Mouse (Mus musculus) CD4-positive, CD25-positive, alpha-beta regulatory T cell, adult 2 months (primary cell): ENCODE data around the gene Med8.

Experiments
- DNase-seq: peaks from one replicate; pipeline ENCODE4 v3.0.0-alpha.2; 2012; ENCODE audit warnings: low read depth, low spot score

The Med8 gene

GRCm38 (mm10) chr4:118409142-118409900 lies at the start of gene Med8, which contains the start of gene Szt2:
TSS of gene Med8 (plus strand) at chr4:118409337.
TSS of gene Szt2 (minus strand) at chr4:118409273.
- DNase-seq = peak; percentile 94

DNA sequence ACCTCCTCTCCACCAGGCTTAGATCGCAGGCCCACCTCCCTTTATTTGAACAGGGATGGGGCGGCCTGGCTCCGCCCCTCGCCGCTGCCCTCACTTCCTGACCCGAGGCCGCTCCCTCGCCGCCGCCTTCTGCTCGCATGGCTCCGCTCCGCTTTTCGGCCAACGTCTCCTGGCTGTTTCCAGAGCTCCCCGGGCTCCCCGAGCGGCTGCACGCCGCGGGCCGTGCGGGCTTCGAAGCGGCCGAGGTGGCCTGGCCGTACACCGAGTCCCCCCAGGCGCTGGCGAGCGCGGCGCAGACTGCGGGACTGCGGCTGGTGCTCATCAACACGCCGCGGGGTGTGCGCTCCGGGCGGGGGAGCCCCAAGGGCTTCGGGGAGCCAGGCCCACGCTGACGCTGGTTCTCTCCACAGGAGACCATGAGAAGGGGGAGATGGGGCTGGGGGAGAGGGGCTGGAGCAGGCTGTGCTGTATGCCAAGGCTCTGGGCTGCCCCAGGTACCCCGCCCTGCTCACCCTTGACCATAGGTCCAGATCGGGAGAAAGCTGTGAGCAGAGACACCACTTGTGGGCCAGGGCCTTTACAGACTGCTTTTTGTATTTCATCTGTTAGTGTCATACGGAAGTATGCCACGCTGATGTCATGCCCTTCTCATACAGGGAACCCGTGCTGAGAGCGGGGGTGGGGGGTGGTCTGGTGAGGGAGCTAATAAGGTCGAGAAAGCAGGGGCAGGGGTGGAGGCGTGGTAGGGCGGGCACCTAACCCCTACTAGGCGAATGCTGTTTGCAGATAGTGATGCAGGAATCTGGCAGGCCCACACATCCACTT lies 49.0 kb upstream of the Med8 start:
- DNase-seq = peak; percentile 79

DNA sequence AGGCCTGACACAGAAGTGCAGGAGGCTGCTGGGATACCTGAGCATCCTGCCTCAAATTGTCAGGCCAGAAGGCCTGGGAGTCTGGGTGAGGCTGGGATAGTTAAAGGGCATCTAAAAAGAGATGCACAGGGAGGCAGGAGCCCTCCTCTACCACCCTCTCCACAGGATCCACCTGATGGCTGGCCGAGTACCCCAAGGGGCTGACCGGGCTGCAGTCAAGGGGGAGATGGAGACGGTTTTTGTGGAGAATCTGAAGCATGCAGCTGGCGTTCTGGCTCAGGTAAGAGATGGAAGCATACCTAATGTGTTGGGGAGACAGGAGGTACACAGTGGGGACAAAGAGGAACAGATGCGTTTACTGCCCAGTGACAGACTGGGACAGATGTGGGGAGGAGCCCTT lies 47.7 kb upstream of the Med8 start:
- DNase-seq = no peak

GRCm38 (mm10) chr4:118362879-118363278 lies 46.3 kb upstream of the Med8 start:
- no peak for DNase-seq

DNA sequence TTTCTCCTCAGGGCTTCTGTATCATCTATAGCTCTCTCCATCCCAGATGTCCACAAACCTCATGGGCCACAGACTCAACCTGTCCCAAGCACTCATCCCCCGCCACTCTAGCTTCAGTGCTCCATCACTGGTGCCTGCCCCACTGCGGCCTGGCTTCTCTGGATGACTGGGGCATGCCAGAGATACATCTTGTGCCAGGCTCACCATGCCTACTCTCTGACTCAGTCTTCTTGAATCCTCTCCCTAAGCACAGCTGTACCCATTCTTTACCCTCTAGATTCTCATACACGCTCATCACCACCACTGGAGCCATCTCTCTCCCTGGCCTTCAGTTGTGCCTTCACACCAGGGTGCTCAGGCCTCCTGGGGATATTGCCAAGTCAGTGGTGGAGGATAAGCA lies 45.2 kb upstream of the Med8 start:
- DNase-seq = no peak

- DNase-seq = no peak
Measured at GRCm38 (mm10) chr4:118364641-118365040, 44.5 kb upstream of the Med8 start.

DNA sequence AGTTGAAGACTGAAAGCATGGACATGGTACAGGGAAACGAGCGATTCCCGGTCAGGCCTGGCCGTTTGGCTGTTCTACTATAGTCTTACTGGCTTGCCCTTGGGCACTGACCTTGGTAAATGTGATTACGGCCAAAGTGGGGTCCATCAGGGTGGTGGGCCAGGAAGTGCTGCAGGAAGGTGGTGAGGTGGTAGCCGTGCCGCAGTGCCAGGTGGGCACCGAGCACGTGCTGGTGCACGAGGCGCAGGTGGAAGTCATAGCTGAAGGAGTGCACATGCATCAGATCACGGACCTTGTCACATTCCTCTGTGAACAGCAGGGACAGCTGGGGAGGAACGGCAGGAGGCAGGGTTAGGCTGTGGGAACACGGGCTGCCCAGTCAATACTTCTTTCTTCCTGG lies 43.1 kb upstream of the Med8 start:
- DNase-seq = no peak

DNA sequence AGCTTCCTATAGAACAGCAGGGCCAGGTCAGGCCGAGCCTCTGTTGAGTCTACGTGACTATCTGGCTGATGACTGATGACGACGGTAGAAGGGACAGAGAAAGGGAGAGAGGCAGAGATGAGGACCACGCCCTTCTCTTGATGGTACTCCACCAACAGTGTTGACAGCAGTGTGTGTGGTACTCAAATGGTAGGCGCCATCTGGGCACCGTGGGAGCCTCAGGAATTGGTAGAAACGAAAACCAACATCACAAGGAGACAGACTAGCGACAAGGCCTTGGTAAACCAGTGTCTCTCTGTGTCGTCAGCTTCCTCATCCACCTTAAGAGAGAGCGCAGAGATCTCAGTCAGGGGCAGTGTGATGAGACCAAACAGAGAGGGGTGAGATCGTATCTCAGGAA lies 41.6 kb upstream of the Med8 start:
- DNase-seq = no peak

DNA sequence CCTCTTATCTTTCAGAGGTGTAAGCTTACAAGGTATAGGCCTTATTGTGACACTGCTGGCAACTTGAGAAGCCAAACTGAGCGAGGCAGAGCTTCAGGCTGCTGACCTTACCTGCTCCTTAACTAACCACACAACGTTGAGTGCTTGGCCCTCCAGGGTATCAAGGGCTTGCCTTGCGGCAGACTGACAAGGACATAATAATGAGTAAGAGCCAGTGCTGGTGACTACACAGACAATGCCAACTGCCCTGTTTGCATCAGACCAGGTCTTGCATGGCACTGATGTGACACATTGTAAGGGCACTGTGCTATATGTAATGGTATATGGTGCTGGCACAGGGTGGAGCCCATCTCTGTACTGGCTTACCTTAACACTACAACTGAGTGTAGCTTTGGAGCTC lies 40.5 kb upstream of the Med8 start:
- DNase-seq = no peak

- no peak for DNase-seq
Measured at GRCm38 (mm10) chr4:118371822-118372221, 37.3 kb upstream of the Med8 start.

DNA sequence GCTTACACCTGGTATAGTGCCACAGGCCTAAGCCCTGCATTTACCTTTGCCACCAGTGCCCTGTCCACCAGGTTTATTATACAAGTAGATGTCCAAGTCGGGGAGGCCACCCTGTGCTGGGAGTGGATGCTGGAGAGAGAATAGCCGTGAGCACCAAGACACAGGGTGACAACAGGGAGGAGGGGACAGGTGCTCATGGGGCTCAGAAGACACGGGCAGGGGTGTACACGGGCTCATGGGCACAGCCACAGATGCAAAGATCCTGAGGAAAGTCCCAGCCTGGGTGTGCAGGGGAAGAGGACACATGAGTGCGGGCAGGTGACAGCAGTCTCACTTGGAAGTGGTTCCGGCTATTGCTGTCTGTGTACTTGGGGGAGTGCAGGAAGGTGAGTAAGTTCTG lies 33.1 kb upstream of the Med8 start:
- DNase-seq = no peak

DNA sequence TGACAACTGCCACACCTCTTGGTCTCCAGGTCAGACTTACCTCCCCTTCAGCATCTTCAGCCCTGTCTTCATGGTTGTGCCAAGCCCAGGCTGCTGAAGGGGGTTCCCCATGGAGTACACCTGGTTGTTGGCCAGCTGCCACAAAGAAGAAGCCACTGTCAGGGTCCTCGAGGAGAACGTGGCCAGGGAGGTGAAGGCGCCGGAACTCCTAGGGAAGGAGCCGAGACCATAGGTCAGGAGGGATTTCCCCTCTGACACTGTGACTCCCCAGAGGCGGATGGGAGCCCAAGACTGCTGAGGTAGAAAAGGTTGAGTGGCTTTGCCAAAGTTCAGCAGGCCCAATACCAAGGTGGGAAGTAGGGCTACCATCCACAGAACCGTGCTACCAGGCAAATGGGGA lies 25.9 kb upstream of the Med8 start:
- DNase-seq = no peak

DNA sequence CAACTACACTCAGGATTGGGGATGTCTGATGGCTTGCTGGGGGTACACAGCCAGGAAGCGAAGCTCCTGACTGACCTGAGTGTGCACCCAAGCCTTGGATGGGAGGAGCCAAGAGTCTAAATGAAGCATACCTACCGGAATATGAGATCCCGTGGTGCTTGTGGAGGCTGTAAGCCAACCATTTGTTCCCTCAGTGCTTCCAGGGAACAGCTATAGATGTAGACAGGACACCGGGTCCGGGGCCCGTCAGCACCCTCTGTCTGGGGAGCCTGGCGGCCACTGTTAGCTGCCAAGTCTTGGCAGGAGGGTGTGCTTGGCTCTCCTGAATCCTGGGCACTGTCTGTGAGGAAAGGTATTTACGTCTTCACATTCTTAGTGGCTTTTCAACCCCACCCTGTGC lies 21.8 kb upstream of the Med8 start:
- no peak for DNase-seq

GRCm38 (mm10) chr4:118390146-118390545 lies 19.0 kb upstream of the Med8 start:
- DNase-seq = no peak

- DNase-seq = no peak
Measured at GRCm38 (mm10) chr4:118394505-118394904, 14.6 kb upstream of the Med8 start.

DNA sequence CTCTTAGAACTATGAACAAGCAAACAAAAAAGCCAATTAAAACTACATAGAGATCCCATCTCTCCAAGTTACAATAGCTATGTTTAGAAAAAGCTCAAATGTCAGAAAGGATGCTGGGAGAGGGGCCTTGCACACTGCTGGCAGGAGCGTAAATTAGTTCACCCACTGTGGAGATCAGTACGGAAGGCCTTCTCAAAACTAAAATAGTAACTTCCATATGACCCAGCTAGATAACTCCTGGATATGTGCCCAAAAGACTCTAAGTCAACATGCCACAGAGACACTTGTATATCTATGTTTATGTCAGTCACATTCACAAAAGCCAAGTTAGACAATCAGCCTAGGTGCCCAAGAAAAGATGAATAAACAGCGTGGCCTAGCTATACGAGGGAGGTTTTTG lies 13.8 kb upstream of the Med8 start:
- DNase-seq = no peak

DNA sequence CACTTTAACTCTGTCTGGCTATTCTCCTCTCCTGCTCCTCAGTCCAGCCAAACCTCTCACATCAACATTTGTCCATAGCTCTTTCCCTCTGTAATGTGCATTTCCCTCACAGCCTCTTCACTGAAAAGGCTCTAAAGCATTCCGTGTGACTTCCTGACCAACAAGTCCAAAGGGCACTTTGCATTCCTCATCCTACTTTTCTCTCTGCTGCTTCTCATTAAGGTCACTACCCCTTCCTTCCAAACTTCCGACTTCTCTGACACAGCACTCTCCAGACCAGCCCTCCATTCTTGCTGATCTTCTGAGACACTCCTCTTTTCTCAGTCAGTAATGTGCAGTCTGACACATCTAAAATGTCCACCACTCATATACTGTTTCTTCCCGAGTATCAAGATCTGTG lies 12.7 kb upstream of the Med8 start:
- DNase-seq = no peak

GRCm38 (mm10) chr4:118398400-118398799 lies 10.7 kb upstream of the Med8 start:
- no peak for DNase-seq

DNA sequence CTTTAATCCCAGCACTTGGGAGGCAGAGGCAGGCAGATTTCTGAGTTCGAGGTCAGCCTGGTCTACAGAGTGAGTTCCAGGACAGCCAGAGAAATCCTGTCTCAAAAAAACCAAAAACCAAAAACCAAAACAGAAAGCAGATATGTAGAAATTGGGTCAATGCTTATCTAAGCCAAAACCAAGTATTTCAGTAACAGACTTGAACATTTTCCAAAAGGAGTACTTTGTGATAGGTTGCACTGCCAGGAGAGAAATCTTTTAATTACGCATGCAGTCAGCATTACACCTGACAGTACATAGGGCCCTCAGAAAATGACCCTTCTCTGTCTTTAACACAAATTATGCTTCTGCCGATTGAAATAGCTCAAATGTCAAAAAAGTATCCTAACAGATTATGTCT lies 7.7 kb upstream of the Med8 start:
- no peak for DNase-seq

- no peak for DNase-seq
Measured at GRCm38 (mm10) chr4:118401918-118402317, 7.2 kb upstream of the Med8 start.

DNA sequence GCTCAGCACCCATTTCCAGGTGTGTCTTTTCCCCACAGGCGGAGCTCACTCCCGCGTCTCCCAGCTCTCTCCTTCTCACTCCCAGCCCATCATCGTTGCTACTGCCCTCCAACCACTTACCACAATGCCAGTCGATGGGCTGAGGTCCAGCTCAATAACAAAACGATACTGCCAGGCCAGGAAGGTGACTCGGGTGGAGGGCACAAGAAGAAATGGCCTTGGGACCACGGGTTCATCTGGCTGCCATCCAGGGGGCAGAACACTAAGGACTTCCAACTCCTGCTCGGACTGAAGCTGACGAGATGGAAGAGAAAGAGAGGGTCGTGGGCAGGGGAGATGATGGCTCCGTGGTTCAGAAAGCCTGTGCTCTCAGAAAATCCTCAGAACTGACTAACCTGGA lies 6.4 kb upstream of the Med8 start:
- DNase-seq = no peak

- no peak for DNase-seq
Measured at GRCm38 (mm10) chr4:118410871-118411270, 1.7 kb downstream of the Med8 start.

DNA sequence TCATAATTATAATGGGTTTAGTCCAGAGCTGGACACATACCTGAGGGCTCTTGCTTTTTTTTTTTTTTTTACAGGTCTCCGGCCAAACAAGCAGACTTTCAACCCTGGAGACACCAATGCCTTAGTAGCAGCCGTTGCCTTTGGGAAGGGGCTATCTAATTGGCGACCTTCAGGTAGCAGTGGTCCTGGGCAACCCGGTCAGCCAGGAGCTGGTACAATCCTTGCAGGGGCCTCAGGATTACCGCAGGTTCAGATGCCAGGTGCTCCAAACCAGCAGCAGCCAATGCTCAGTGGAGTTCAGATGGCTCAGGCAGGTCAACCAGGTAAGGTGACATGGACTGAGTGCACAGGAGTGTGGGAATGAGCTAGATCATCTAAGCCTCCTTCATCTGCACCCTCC lies 4.4 kb downstream of the Med8 start:
- no peak for DNase-seq
